Mouse (Mus musculus): Measurements from ENCODE around the gene Stac3. TPM values are rescaled to one million over a fixed set of nuclear protein-coding genes. Genes with fewer than 3 reads are reported as not detected.

Gene Stac3
- polyA plus RNA-seq, 1 experiment from 2014 or later: 2.0 TPM

GRCm38 (mm10) chr10:127527481-127527880, 26.0 kb downstream of the Stac3 start:
- H3K4me1 ChIP-seq (ENCODE audit: control insufficient read depth, insufficient read depth, low read depth, low read length): peaks cover 60% of the 10 kb centered on the region
- WGBS: 6% methylated on average over 17 of the region's 17 CpGs
- peak; percentile 22 for ATAC-seq
- H3K9ac ChIP-seq (ENCODE audit: low read depth, low read length): peak overlapping the region; percentile 29
- peak overlapping the region; percentile 94 for H3K4me2 ChIP-seq (ENCODE audit: low read length)
- H3K27me3 ChIP-seq (replicated peaks; ENCODE audit: control insufficient read depth, insufficient read depth, low read length): peaks cover 24% of the 10 kb centered on the region
- H3K27ac ChIP-seq (ENCODE audit: low read depth, low read length): peak overlapping the region; percentile 64
- H3K9me3 ChIP-seq (ENCODE audit: control insufficient read depth, low read length): no peaks in the 10 kb centered on the region
- no peaks in the 10 kb centered on the region for H3K36me3 ChIP-seq (ENCODE audit: control insufficient read depth, insufficient read depth, low read length)
- H3K4me3 ChIP-seq (ENCODE audit: low read length): peak overlapping the region; percentile 15

DNA sequence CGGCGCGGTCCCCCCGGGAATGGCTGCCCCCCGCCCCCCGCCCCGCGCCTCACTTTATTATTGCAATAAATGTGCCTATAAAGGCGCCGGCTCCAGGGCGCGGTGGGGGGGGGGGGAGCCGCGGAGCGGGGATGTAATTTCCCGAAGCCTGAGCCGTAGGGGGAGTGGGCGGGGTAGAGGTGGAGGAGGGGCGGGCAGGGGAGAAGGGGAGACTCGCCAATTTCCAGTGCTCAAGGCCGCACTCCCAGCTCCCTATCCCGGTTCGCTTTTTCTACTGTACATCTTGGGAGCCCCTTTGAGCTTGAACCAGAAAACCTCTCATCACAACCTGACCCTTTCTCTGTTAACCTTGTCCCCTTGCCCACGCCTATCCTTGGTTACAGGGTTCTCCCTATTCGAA, 29.5 kb downstream of the Stac3 start:
- peaks cover 24% of the 10 kb centered on the region for H3K27me3 ChIP-seq (replicated peaks; ENCODE audit: control insufficient read depth, insufficient read depth, low read length)
- WGBS: under 1% methylated on average over 14 of the region's 25 CpGs
- H3K4me2 ChIP-seq (ENCODE audit: low read length): peak overlapping the region; percentile 94
- no peaks in the 10 kb centered on the region for H3K9me3 ChIP-seq (ENCODE audit: control insufficient read depth, low read length)
- peak overlapping the region; percentile 73 for H3K27ac ChIP-seq (ENCODE audit: low read depth, low read length)
- peak overlapping the region; percentile 69 for H3K4me3 ChIP-seq (ENCODE audit: low read length)
- peaks cover 72% of the 10 kb centered on the region for H3K4me1 ChIP-seq (ENCODE audit: control insufficient read depth, insufficient read depth, low read depth, low read length)
- no peak for ATAC-seq
- H3K9ac ChIP-seq (ENCODE audit: low read depth, low read length): peak overlapping the region; percentile 55
- H3K36me3 ChIP-seq (ENCODE audit: control insufficient read depth, insufficient read depth, low read length): no peaks in the 10 kb centered on the region

GRCm38 (mm10) chr10:127531548-127531947, 30.1 kb downstream of the Stac3 start:
- no peaks in the 10 kb centered on the region for H3K36me3 ChIP-seq (ENCODE audit: control insufficient read depth, insufficient read depth, low read length)
- no peak for ATAC-seq

GRCm38 (mm10) chr10:127534036-127534928, 32.8 kb downstream of the Stac3 start, which contains the start of gene Nxph4:
Gene Nxph4 (minus strand): TSS chr10:127534559.
- peaks cover 7% of the 10 kb centered on the region for H3K27me3 ChIP-seq (replicated peaks; ENCODE audit: control insufficient read depth, insufficient read depth, low read length)
- peak within 1 kb of the TSS; percentile 75 for H3K27ac ChIP-seq (ENCODE audit: low read depth, low read length)
- H3K4me1 ChIP-seq (ENCODE audit: control insufficient read depth, insufficient read depth, low read depth, low read length): peaks cover 56% of the 10 kb centered on the region
- H3K9me3 ChIP-seq (ENCODE audit: control insufficient read depth, low read length): no peaks in the 10 kb centered on the region
- 2% methylated on average over 52 of the region's 78 CpGs for WGBS
- H3K36me3 ChIP-seq (ENCODE audit: control insufficient read depth, insufficient read depth, low read length): peaks cover 4% of the 10 kb centered on the region
- H3K4me2 ChIP-seq (ENCODE audit: low read length): peak within 1 kb of the TSS; percentile 94
- ATAC-seq: peak; percentile 18
- peak within 1 kb of the TSS; percentile 69 for H3K4me3 ChIP-seq (ENCODE audit: low read length)
- H3K9ac ChIP-seq (ENCODE audit: low read depth, low read length): peak within 1 kb of the TSS; percentile 81

More at GRCm38 (mm10) chr10:127531548-127531947, 30.1 kb downstream of the Stac3 start:
- peaks cover 21% of the 10 kb centered on the region for H3K27me3 ChIP-seq (replicated peaks; ENCODE audit: control insufficient read depth, insufficient read depth, low read length)
- H3K4me3 ChIP-seq (ENCODE audit: low read length): peak overlapping the region; percentile 69
- H3K4me1 ChIP-seq (ENCODE audit: control insufficient read depth, insufficient read depth, low read depth, low read length): peaks cover 71% of the 10 kb centered on the region
- 5% methylated on average over 4 of the region's 4 CpGs for WGBS
- H3K27ac ChIP-seq (ENCODE audit: low read depth, low read length): peak overlapping the region; percentile 73
- H3K4me2 ChIP-seq (ENCODE audit: low read length): peak overlapping the region; percentile 94
- no peaks in the 10 kb centered on the region for H3K9me3 ChIP-seq (ENCODE audit: control insufficient read depth, low read length)
- H3K9ac ChIP-seq (ENCODE audit: low read depth, low read length): peak overlapping the region; percentile 51

DNA sequence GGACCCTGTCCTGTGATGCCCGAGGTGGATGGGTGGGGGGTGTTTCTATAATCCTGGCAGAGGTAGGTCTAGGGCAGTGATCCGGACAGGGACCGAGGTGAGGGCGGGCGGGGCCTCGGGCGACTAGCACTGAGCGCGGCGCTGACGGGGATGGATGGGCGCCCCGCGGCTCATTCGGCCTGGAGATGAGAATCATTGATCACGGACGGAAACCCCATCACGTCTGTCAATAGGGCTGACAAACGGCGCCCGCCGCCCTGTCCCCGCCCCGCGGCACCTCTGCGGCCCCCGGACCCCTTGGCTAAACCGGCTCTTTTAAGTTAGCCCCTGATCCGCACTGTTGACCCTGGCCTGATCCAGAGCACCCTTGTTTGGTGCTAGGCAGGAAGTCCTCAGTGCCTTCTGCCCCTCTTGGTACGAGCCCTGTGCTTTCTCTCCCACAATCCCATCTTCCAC, 33.5 kb downstream of the Stac3 start:
- ATAC-seq: peak; percentile 22
- Histone ChIP-seq H3K4me1 (ENCODE audit: control insufficient read depth, insufficient read depth, low read depth, low read length) (peaks cover 53% of the 10 kb centered on the region), H3K27me3 (replicated peaks; ENCODE audit: control insufficient read depth, insufficient read depth, low read length) (peaks cover 2% of the 10 kb centered on the region; the same call in 1 of the 2 replicates), H3K9ac (ENCODE audit: low read depth, low read length) (peak overlapping the region; percentile 81), H3K4me2 (ENCODE audit: low read length) (peak overlapping the region; percentile 94), H3K4me3 (ENCODE audit: low read length) (peak overlapping the region; percentile 69), H3K27ac (ENCODE audit: low read depth, low read length) (peak overlapping the region; percentile 75), H3K36me3 (ENCODE audit: control insufficient read depth, insufficient read depth, low read length) (peaks cover 8% of the 10 kb centered on the region), H3K9me3 (ENCODE audit: control insufficient read depth, low read length) (no peaks in the 10 kb centered on the region)
- 2% methylated on average over 21 of the region's 30 CpGs for WGBS

- H3K27me3 ChIP-seq (replicated peaks; ENCODE audit: control insufficient read depth, insufficient read depth, low read length): no peaks in the 10 kb centered on the region; the same call in 1 of the 2 replicates
- H3K9me3 ChIP-seq (ENCODE audit: control insufficient read depth, low read length): no peaks in the 10 kb centered on the region
- peak; percentile 26; the same call in 1 of the 2 replicates for ATAC-seq
- peaks cover 19% of the 10 kb centered on the region for H3K36me3 ChIP-seq (ENCODE audit: control insufficient read depth, insufficient read depth, low read length)
- H3K4me2 ChIP-seq (ENCODE audit: low read length): peak overlapping the region; percentile 25
- H3K27ac ChIP-seq (ENCODE audit: low read depth, low read length): peak overlapping the region; percentile 51
- H3K4me1 ChIP-seq (ENCODE audit: control insufficient read depth, insufficient read depth, low read depth, low read length): peaks cover 42% of the 10 kb centered on the region
- no peak overlapping the region for H3K4me3 ChIP-seq (ENCODE audit: low read length)
- H3K9ac ChIP-seq (ENCODE audit: low read depth, low read length): peak overlapping the region; percentile 13; the same call in 1 of the 2 replicates
- 8% methylated on average over 8 of the region's 8 CpGs for WGBS
Observed at GRCm38 (mm10) chr10:127536586-127537314, 35.3 kb downstream of the Stac3 start.

DNA sequence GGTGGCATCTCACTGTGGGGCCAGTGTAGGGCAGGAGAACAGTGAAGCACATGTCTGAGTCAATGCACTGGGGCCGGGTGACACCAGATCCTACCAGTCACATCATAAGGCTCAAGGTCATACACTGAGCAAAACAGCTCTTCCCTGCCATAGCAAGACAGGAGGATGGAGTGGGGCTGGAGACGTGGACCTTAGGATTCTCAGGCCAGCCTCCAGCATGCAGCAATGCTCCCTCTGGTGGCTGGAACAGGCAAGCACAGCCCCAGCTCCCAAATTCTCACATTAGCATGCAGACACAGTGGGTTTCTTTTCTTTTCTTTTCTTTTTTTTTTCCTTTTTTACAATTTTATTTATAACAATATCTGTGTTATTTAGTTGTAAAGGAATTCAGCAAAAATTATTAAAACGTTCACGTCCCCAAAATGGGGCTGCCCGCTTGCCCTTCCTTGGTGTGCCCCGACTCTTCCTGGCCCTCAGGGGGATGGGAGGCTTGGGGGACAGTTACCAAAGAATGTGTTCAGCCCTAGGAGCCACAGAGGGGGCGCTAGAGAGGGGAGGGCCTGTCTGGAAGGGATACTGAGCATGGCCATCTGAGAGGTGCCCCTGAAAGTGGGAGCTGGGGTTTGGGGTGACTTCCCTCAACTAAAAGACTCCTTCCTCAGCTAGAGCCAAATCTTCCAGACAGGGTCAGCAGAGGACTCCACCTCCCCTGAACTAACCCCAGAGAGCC, 36.5 kb downstream of the Stac3 start:
- Histone ChIP-seq H3K27me3 (replicated peaks; ENCODE audit: control insufficient read depth, insufficient read depth, low read length) (no peaks in the 10 kb centered on the region; the same call in 1 of the 2 replicates), H3K4me1 (ENCODE audit: control insufficient read depth, insufficient read depth, low read depth, low read length) (peaks cover 46% of the 10 kb centered on the region), H3K9ac (ENCODE audit: low read depth, low read length) (peak overlapping the region; percentile 37), H3K9me3 (ENCODE audit: control insufficient read depth, low read length) (no peaks in the 10 kb centered on the region), H3K36me3 (ENCODE audit: control insufficient read depth, insufficient read depth, low read length) (peaks cover 29% of the 10 kb centered on the region), H3K27ac (ENCODE audit: low read depth, low read length) (peak overlapping the region; percentile 58; the same call in 1 of the 2 replicates), H3K4me2 (ENCODE audit: low read length) (no peak overlapping the region), H3K4me3 (ENCODE audit: low read length) (no peak overlapping the region)
- 21% methylated on average over 7 of the region's 7 CpGs for WGBS
- ATAC-seq: peak; percentile 37; the same call in 1 of the 2 replicates

DNA sequence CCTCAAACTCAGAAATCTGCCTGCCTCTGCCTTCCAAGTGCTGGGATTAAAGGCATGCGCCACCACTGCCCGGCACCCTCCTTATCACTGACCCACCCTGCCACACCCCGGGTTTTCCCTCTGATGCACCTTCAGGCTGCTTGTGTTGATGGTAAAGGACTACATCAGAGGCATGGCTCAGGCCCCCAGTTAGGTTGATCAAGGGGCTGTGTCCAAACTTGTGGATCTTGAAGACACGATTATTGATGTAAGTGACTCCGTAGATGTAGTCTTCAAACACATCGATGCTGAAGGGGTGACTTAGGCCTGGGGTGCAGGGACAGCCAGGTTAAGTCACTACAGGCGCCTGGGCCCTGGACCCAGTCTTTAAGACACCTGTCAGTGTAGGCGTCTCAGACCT, 40.0 kb downstream of the Stac3 start:
- 95% methylated on average over 8 of the region's 8 CpGs for WGBS
- no peak overlapping the region for H3K27ac ChIP-seq (ENCODE audit: low read depth, low read length)

More for the DNA sequence above, 40.0 kb downstream of the Stac3 start:
- no peaks in the 10 kb centered on the region for H3K27me3 ChIP-seq (replicated peaks; ENCODE audit: control insufficient read depth, insufficient read depth, low read length)
- H3K4me1 ChIP-seq (ENCODE audit: control insufficient read depth, insufficient read depth, low read depth, low read length): peaks cover 18% of the 10 kb centered on the region
- H3K4me2 ChIP-seq (ENCODE audit: low read length): no peak overlapping the region
- H3K36me3 ChIP-seq (ENCODE audit: control insufficient read depth, insufficient read depth, low read length): peaks cover 56% of the 10 kb centered on the region
- ATAC-seq: no peak
- no peak overlapping the region for H3K4me3 ChIP-seq (ENCODE audit: low read length)
- H3K9me3 ChIP-seq (ENCODE audit: control insufficient read depth, low read length): no peaks in the 10 kb centered on the region
- no peak overlapping the region for H3K9ac ChIP-seq (ENCODE audit: low read depth, low read length)
